Mouse (Mus musculus) ES-E14 (cell line): Measurements from ENCODE around the gene Appbp2. TPM values are rescaled to one million over a fixed set of nuclear protein-coding genes. Genes with fewer than 3 reads are reported as not detected.

Experiments used
- DNase-seq: peaks from one replicate; pipeline ENCODE4 v3.0.0-alpha.2; 2013; ENCODE audit warnings: low read depth, low spot score
- H3K27ac ChIP-seq: 2 replicates; pipeline ENCODE4 v1.5.1; 2012; ENCODE audit warnings: low read depth, mild to moderate bottlenecking, low read length, moderate library complexity, mixed read lengths; ENCODE audit not compliant: poor library complexity, insufficient read depth, severe bottlenecking
- H3K36me3 ChIP-seq: 2 replicates; pipeline ENCODE4 v1.6.1; 2012; ENCODE audit warnings: mild to moderate bottlenecking, low read length, moderate library complexity, mixed read lengths; ENCODE audit not compliant: control insufficient read depth, poor library complexity, insufficient read depth, severe bottlenecking
- H3K4me1 ChIP-seq, 2 experiments: fragments of 150-350 bp in 1 of 2; sonication (generic) in 1 of 2; 2 replicates each; pipeline ENCODE4 v1.6.1; 2012; ENCODE audit warnings: low read length in 2 of 2, mild to moderate bottlenecking in 1 of 2, mixed read lengths in 1 of 2; ENCODE audit not compliant: control insufficient read depth in 2 of 2, insufficient read depth in 2 of 2, poor library complexity in 1 of 2
- H3K4me3 ChIP-seq, 2 experiments: fragments of 150-350 bp in 1 of 2; sonication (generic) in 1 of 2; 2 replicates each; pipeline ENCODE4 v1.5.1; 2012; ENCODE audit warnings: low read length in 2 of 2, low read depth in 1 of 2, mild to moderate bottlenecking in 1 of 2, mixed read lengths in 1 of 2; ENCODE audit not compliant: insufficient read depth in 1 of 2, poor library complexity in 1 of 2, severe bottlenecking in 1 of 2
- H3K9ac ChIP-seq: 2 replicates; pipeline ENCODE4 v1.6.1; 2012; ENCODE audit warnings: low read depth, mild to moderate bottlenecking, low read length, mixed read lengths; ENCODE audit not compliant: poor library complexity, insufficient read depth, severe bottlenecking
- H3K9me3 ChIP-seq: fragments of 150-350 bp; sonication (generic); 2 replicates; pipeline ENCODE4 v1.6.1; 2012; ENCODE audit warnings: low read depth, mild to moderate bottlenecking, low read length; ENCODE audit not compliant: control insufficient read depth, insufficient read depth
- CHD2 ChIP-seq: IDR thresholded peaks from 2 replicates; pipeline ENCODE4 v1.6.1; 2014; ENCODE audit warnings: mild to moderate bottlenecking, low read depth, low read length, inconsistent platforms
- HCFC1 ChIP-seq: IDR thresholded peaks from 2 replicates; pipeline ENCODE4 v1.6.1; 2012; ENCODE audit warnings: low read length, inconsistent platforms, borderline replicate concordance; ENCODE audit not compliant: insufficient read depth
- MAFK ChIP-seq: IDR thresholded peaks from 2 replicates; pipeline ENCODE4 v1.6.1; 2014; ENCODE audit warnings: mild to moderate bottlenecking, low read depth, low read length, inconsistent platforms; ENCODE audit not compliant: insufficient read depth
- ZC3H11A ChIP-seq: IDR thresholded peaks from 2 replicates; pipeline ENCODE4 v1.6.1; 2012; ENCODE audit warnings: low read depth, mild to moderate bottlenecking, inconsistent platforms, low read length, borderline replicate concordance
- ZNF384 ChIP-seq: IDR thresholded peaks from 2 replicates; pipeline ENCODE4 v1.6.1; 2012; ENCODE audit warnings: low read depth, low read length, inconsistent platforms
- in situ Hi-C, 2 experiments: fragments of 600-800 bp; cut with MboI; formaldehyde crosslinking; loops; one replicate each; pipeline ENCODE4 v1.15.1; 2025; ENCODE audit warnings: low sequenced_read_pairs in 2 of 2, inconsistent platforms in 1 of 2; ENCODE audit not compliant: unreplicated experiment in 2 of 2
- total RNA-seq: library from RNA; depleted of rRNA; stranded (reverse); fragments of 300-350 nt; gene quantifications from 2 replicates; pipeline ENCODE4 v1.2.3, GENCODE M21; 2012

The Appbp2 gene
- total RNA-seq, 1 experiment: 37.2 TPM

- DNase-seq: no peak
- Histone ChIP-seq H3K9ac (no peak overlapping the region), H3K4me1 (peaks cover 0 to 7% of the 10 kb centered on the region in 2 experiments; a peak in 2 of 4 replicates), H3K4me3 (no peak overlapping the region), H3K27ac (no peak overlapping the region), H3K9me3 (no peaks in the 10 kb centered on the region), H3K36me3 (no peaks in the 10 kb centered on the region)
- in situ Hi-C loops: no loop called here
- TF ChIP-seq CHD2 (no peak), HCFC1 (no peak), ZC3H11A (no peak), MAFK (no peak), ZNF384 (no peak)
These were observed 17.0 kb upstream of the Appbp2 start for GRCm38 (mm10) chr11:85251955-85252354.

- Histone ChIP-seq H3K4me3 (no peak overlapping the region), H3K36me3 (no peaks in the 10 kb centered on the region), H3K9ac (no peak overlapping the region), H3K9me3 (no peaks in the 10 kb centered on the region), H3K4me1 (peaks cover 0 to 7% of the 10 kb centered on the region in 2 experiments; a peak in 2 of 4 replicates), H3K27ac (no peak overlapping the region)
- DNase-seq: no peak
- TF ChIP-seq HCFC1 (no peak), ZNF384 (no peak), MAFK (no peak), CHD2 (no peak), ZC3H11A (no peak)
- in situ Hi-C loops: no loop called here
These were observed 15.5 kb upstream of the Appbp2 start for GRCm38 (mm10) chr11:85250467-85250866.

DNA sequence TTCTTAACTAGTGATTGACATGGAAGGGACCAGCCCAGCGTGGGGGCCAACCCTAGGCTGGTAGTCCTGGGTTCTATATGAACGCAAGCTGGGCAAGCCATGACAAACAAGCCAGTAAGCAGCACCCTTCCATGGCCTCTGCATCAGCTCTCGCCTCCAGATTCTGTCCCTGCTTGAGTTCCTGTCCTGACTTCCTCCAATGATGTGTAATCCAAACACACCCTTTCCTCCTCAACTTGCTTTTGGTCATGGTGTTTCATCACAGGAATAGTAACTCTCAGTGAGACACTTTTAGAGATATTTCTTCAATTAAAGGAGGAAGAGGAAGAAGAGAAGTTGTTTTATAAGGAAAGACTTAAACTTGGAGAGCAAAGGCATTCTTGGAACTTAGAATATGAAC is 14.4 kb upstream of the Appbp2 start:
- H3K9ac ChIP-seq: no peak overlapping the region
- H3K4me1 ChIP-seq: peaks cover 0 to 9% of the 10 kb centered on the region in 2 experiments; a peak in 2 of 4 replicates
- H3K36me3 ChIP-seq: no peaks in the 10 kb centered on the region
- DNase-seq: no peak
- H3K9me3 ChIP-seq: no peaks in the 10 kb centered on the region
- no peak for TF ChIP-seq MAFK
- no peak for TF ChIP-seq ZC3H11A
- no peak for TF ChIP-seq CHD2
- no peak for TF ChIP-seq HCFC1
- no peak for TF ChIP-seq ZNF384
- H3K27ac ChIP-seq: no peak overlapping the region
- in situ Hi-C loops: no loop called here
- H3K4me3 ChIP-seq: no peak overlapping the region

DNA sequence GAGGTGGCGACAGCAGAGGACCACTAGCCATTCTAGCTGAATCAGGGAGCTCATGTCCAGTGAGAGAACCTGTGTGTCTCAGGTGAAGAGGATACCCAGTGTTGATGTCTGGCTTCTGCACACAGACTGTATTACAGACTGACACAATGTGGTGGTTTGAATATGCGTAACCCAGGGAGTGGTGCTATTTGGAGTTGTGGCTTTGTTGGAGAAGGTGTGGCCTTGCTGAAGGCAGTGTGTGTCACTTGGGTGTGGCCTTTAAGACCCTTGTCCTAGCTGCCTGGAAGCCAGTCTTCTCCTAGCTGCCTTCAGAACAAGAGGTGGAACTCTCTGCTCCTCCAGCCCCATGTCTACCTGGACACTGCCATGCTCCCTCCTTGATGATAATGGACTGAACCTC is 13.2 kb upstream of the Appbp2 start:
- no peaks in the 10 kb centered on the region for H3K9me3 ChIP-seq
- no peak for DNase-seq
- TF ChIP-seq ZNF384 (no peak), CHD2 (no peak), ZC3H11A (no peak), HCFC1 (no peak), MAFK (no peak)
- no peak overlapping the region; the same call in 1 of the 2 replicates for H3K9ac ChIP-seq
- no peak overlapping the region for H3K4me3 ChIP-seq
- no peaks in the 10 kb centered on the region for H3K36me3 ChIP-seq
- H3K4me1 ChIP-seq: peaks cover 0 to 12% of the 10 kb centered on the region in 2 experiments; a peak in 2 of 4 replicates
- in situ Hi-C loops: no loop called here
- peak overlapping the region; percentile 57 for H3K27ac ChIP-seq

- Histone ChIP-seq H3K4me3 (peak overlapping the region in 1 of 2 experiments; percentile 49; a peak in 2 of 4 replicates), H3K27ac (peak overlapping the region; percentile 84)
- DNase-seq: peak; percentile 38
These were observed 6.3 kb upstream of the Appbp2 start for GRCm38 (mm10) chr11:85241226-85241625.

More at GRCm38 (mm10) chr11:85241226-85241625, 6.3 kb upstream of the Appbp2 start:
- H3K36me3 ChIP-seq: peaks cover 9% of the 10 kb centered on the region; the same call in 1 of the 2 replicates
- in situ Hi-C loops: no loop called here
- H3K9me3 ChIP-seq: no peaks in the 10 kb centered on the region
- TF ChIP-seq HCFC1 (no peak), CHD2 (no peak), MAFK (no peak), ZNF384 (no peak), ZC3H11A (no peak)
- peaks cover 6 to 17% of the 10 kb centered on the region in 2 experiments for H3K4me1 ChIP-seq
- 0 out of 2 replicates have a peak overlapping the region, but pooled peaks have one; percentile 2 for H3K9ac ChIP-seq
